Mouse (Mus musculus): ENCODE data around the gene Vmn1r9. TPM values are rescaled to one million over a fixed set of nuclear protein-coding genes. Genes with fewer than 3 reads are reported as not detected.
"Not testable (repeated sequence)": the region's sequence is repeated elsewhere in the genome, so short reads cannot be mapped to it uniquely, and the experiment has no call there.

The Vmn1r9 gene
- not detected for total RNA-seq (2021)

- no peak for DNase-seq (ENCODE audit: extremely low spot score in 1 of 2, low spot score in 2 of 2)
- intact Hi-C loops (cut with DNase I) = no loop called here
Measured at GRCm38 (mm10) chr6:57066487-57066886, at the start of gene Vmn1r9. Vmn1r9 (plus strand) TSS chr6:57066787.

DNA sequence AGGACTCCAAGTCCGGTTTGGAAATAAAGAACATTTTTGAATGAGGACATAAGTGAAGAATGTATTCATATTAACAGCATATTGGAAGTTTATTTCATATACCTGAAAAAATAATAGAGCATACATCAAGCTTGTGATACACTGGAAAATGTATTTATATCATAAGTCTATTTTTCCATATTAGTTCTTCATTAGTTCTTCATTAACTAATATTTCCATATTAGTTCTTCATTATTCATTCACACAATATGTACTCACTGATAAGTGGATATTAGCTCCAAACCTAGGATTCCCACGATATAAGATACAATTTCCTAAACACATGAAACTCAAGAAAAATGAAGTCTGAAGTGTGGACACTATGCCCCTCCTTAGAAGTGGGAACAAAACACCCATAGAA, 41.4 kb upstream of the Vmn1r9 start, which contains the start of gene Vmn1r7:
Gene Vmn1r7, minus strand, starts transcription at position 101 of the 400 bp plus-strand sequence.
- DNase-seq (ENCODE audit: extremely low spot score in 1 of 2, low spot score in 2 of 2); intact Hi-C loops (cut with DNase I): not testable (repeated sequence)

DNA sequence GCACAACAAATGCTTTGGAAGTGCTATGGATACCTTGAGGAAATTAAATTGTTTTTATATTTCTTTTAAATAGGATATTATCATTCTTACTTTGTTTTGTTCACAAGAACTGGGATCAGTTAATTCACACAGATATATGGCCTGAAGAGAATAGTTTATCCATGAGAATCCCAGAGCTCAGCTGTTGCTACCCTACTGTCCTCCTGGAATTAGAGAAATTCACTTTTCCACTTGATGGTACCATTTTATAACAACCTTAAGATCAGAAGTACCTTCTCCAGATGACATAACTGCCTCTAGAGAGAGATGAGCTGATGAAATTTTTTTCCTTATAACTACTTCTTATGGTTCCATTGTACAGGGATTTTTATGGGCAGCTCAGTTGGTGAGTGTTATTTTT, 34.6 kb upstream of the Vmn1r9 start, which contains the start of gene Vmn1r8:
Gene Vmn1r8, plus strand, starts transcription at position 301 of the 400 bp plus-strand sequence.
- intact Hi-C loops (cut with DNase I) = no loop called here
- no peak for DNase-seq (ENCODE audit: extremely low spot score in 1 of 2, low spot score in 2 of 2)

DNA sequence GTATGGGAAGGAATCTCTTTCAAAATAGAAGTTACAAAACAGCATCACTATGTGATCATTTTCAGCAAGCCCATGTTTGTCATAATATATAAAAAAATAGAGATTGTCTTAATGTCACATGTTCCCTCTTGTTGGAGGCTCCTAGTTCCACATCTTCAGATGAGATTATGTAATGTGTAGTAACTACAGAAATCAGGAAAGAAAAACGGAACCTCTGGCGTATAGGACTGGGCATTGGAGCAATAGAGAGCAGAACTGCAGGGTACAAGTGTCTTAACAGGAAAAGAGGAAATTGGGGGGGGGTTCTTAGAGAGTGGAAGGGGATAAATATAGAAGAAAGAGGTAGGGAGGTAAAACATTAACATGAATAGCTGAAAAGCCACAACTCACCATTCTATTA, 31.9 kb upstream of the Vmn1r9 start:
- no peak for DNase-seq (ENCODE audit: extremely low spot score in 1 of 2, low spot score in 2 of 2)
- intact Hi-C loops (cut with DNase I) = no loop called here

DNA sequence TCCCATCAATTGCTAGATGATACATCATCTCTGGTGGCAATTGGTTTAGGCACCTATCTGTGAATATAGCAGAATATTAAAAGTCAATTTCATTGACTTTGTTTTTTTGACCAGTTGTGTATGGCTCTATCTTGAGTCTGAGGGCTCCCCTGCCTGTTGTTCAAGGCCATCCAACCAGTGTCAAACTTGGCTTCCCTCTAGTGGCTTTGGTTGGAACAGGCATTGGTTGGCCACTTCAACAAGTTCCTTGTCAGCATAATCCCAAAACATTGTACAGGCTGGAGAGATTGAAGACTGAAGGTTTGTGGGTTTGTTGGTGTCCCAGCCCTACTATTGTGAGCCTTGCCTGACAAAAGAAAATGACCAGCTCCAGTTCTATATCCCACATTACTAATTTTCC, 2.9 kb upstream of the Vmn1r9 start:
- no peak for DNase-seq (ENCODE audit: extremely low spot score in 1 of 2, low spot score in 2 of 2)
- intact Hi-C loops (cut with DNase I) = no loop called here

DNA sequence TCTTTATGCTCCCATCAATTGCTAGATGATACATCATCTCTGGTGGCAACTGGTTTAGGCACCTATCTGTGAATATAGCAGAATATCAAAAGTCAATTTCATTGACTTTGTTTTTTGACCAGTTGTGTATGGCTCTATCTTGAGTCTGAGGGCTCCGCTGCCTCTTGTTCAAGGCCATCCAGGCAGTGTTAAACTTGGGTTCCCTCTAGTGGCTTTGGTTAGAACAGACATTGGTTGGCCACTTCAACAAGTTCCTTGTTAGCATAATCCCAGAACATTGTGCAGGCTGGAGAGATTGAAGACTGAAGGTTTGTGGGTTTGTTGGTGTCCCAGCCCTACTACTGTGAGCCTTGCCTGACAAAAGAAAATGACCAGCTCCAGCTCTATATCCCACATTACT, 39.8 kb downstream of the Vmn1r9 start:
- no peak for DNase-seq (ENCODE audit: extremely low spot score in 1 of 2, low spot score in 2 of 2)
- intact Hi-C loops (cut with DNase I) = no loop called here

DNA sequence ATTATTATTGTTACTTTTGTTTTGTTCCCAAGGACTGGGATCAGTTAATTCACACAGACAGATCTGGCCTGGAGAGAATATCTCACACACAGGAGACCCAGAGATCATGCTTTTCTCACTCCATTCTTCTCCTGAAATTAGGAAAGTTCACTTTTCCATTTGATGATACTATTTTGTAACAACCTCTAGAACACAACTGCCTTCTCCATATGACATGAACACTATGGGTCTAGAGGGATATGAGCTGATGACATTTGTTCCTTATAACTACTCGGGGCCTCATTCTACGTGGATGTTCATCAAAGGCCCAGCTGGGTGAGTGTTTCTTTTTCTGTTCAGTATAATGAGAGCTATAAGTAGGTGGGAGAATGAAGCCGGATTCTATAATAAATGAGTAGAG, 42.6 kb downstream of the Vmn1r9 start, which contains the start of gene Vmn1r10:
Gene Vmn1r10, plus strand, starts transcription at position 301 of the 400 bp plus-strand sequence.
- intact Hi-C loops (cut with DNase I) = no loop called here
- DNase-seq (ENCODE audit: extremely low spot score in 1 of 2, low spot score in 2 of 2) = no peak

Other genes starting within 250 kb of the Vmn1r9 start
- gene Fkbp9, start 234.7 kb upstream of the Vmn1r9 start, total RNA-seq (2021) = 10 to 100 TPM; 29.5 to 30.6 TPM
- 10 to 100 TPM; 57.4 to 65.7 TPM for gene Nt5c3, start 142.9 kb upstream of the Vmn1r9 start, total RNA-seq (2021)
- gene Vmn1r4, start 142.8 kb upstream of the Vmn1r9 start, total RNA-seq (2021) = under 1 TPM; 0.55 to 0.60 TPM
- gene Vmn1r5, start 96.5 kb upstream of the Vmn1r9 start, total RNA-seq (2021) = not detected
- gene Vmn1r6, start 69.5 kb upstream of the Vmn1r9 start, total RNA-seq (2021) = not detected
- not detected for gene Vmn1r7, start 41.5 kb upstream of the Vmn1r9 start, total RNA-seq (2021)
- not detected for gene Vmn1r8, start 34.5 kb upstream of the Vmn1r9 start, total RNA-seq (2021)
- gene Vmn1r10, start 42.7 kb downstream of the Vmn1r9 start, total RNA-seq (2021) = not detected
- not detected for gene Vmn1r11, start 66.7 kb downstream of the Vmn1r9 start, total RNA-seq (2021)
- not detected for gene Vmn1r12, start 90.1 kb downstream of the Vmn1r9 start, total RNA-seq (2021)
- not detected for gene Vmn1r13, start 136.5 kb downstream of the Vmn1r9 start, total RNA-seq (2021)
- gene Vmn1r14, start 164.9 kb downstream of the Vmn1r9 start, total RNA-seq (2021) = not detected
- gene Vmn1r15, start 191.2 kb downstream of the Vmn1r9 start, total RNA-seq (2021) = not detected

Data from left cerebral cortex, postnatal 10 days (tissue).